In genomic region chr17:10744709-10745461, GRCm38 (mm10) we compare ENCODE assay signal across 9 mouse cellular contexts.
DNase-seq lines count a peak whose midpoint lies in the region; TF ChIP-seq lines count a peak whose summit lies in the region.
"Had no signal": no experiment of that assay in that cellular context is flagged by ENCODE, and none has a peak within 500 bp of the region (broad histone marks: within the 10 kb centered on the region; RNA-seq: fewer than 3 reads in every experiment).

No protein-coding gene starts in this region.

- no peaks in the 10 kb centered on the region for H3K36me3 ChIP-seq in embryonic facial prominence, embryonic 10.5 days (replicated peaks)
- H3K36me3 ChIP-seq in limb, embryonic 10.5 days, result no peaks in the 10 kb centered on the region
- H3K36me3 ChIP-seq in myocyte (ENCODE audit: control insufficient read depth, insufficient read depth), result no peaks in the 10 kb centered on the region
- H3K36me3 ChIP-seq: liver, embryonic 13.5 days had no signal

- 8% methylated on average over 4 of the region's 4 CpGs for WGBS in embryonic facial prominence, embryonic 10.5 days
- 34% methylated on average over 4 of the region's 4 CpGs for WGBS in limb, embryonic 10.5 days

- no peaks in the 10 kb centered on the region for H3K27me3 ChIP-seq in embryonic facial prominence, embryonic 10.5 days (replicated peaks; ENCODE audit: low read depth, poor library complexity, severe bottlenecking)
- H3K27me3 ChIP-seq in limb, embryonic 10.5 days (ENCODE audit: low read depth, poor library complexity, severe bottlenecking), result no peaks in the 10 kb centered on the region
- no peaks in the 10 kb centered on the region for H3K27me3 ChIP-seq in myocyte (ENCODE audit: control insufficient read depth, insufficient read depth, insufficient read length)
- H3K27me3 ChIP-seq: liver, embryonic 13.5 days had no signal

- peak overlapping the region; percentile 25 for H3K4me2 ChIP-seq in myocyte (ENCODE audit: low read depth)
- H3K4me2 ChIP-seq: liver, embryonic 13.5 days had no signal

- peaks cover 12% of the 10 kb centered on the region for H3K4me1 ChIP-seq in embryonic facial prominence, embryonic 10.5 days
- peaks cover 8% of the 10 kb centered on the region; the same call in 1 of the 2 replicates for H3K4me1 ChIP-seq in limb, embryonic 10.5 days
- H3K4me1 ChIP-seq: liver, embryonic 13.5 days had no signal

- no peaks in the 10 kb centered on the region for H3K9me3 ChIP-seq in embryonic facial prominence, embryonic 10.5 days
- H3K9me3 ChIP-seq in limb, embryonic 10.5 days (replicated peaks), result no peaks in the 10 kb centered on the region
- H3K9me3 ChIP-seq: liver, embryonic 13.5 days had no signal

- TF ChIP-seq POLR2A in myocyte (IDR thresholded peaks at IDR 0.05; ENCODE audit: insufficient read length, low read depth), result no peak

- peak overlapping the region; percentile 69 for H3K27ac ChIP-seq in embryonic facial prominence, embryonic 10.5 days (replicated peaks)
- peak overlapping the region; percentile 31; the same call in 1 of the 2 replicates for H3K27ac ChIP-seq in limb, embryonic 10.5 days
- H3K27ac ChIP-seq: liver, embryonic 13.5 days had no signal

- DNase-seq in gastrocnemius, adult 18-20 months (ENCODE audit: low spot score), result peak; percentile 62
- no peak for DNase-seq in gastrocnemius, postnatal 10 days
- peak; percentile 60 for DNase-seq in embryonic facial prominence, embryonic 10.5 days (ENCODE audit: low spot score)
- peak; percentile 32 to 53 for DNase-seq in heart, adult 9 months (ENCODE audit: low spot score in 2 of 2)
- peak; percentile 73 for DNase-seq in kidney, adult 9 months
- DNase-seq in limb, embryonic 10.5 days (ENCODE audit: low spot score), result peak; percentile 39
- DNase-seq in testis, postnatal 14 days (ENCODE audit: low spot score), result peak; percentile 17
- DNase-seq: liver, embryonic 13.5 days had no signal

- H3ac ChIP-seq in myocyte (ENCODE audit: control insufficient read depth, insufficient read length), result no peak overlapping the region

- no peaks in the 10 kb centered on the region for H3K79me2 ChIP-seq in myocyte (ENCODE audit: control insufficient read depth, insufficient read depth)

- H3K4me3 ChIP-seq in embryonic facial prominence, embryonic 10.5 days, result no peak overlapping the region
- no peak overlapping the region for H3K4me3 ChIP-seq in limb, embryonic 10.5 days
- H3K4me3 ChIP-seq in myocyte, result no peak overlapping the region
- H3K4me3 ChIP-seq: liver, embryonic 13.5 days had no signal

TF ChIP-seq in myocyte, 11 proteins besides CTCF, POLR2A, EP300 and RAD21:
- TF ChIP-seq TCF12 (IDR thresholded peaks at IDR 0.05; ENCODE audit: insufficient read depth, poor library complexity, severe bottlenecking) (no peak), USF1 (IDR thresholded peaks at IDR 0.05; ENCODE audit: low read depth) (no peak)
